Mouse (Mus musculus): ENCODE measurements around the gene Sh2d6.
A peak's percentile ranks its signal among the peaks of the same experiment; 100 is the strongest.

The Sh2d6 gene

GRCm38 (mm10) chr6:72521607-72522006, at the start of gene Sh2d6:
Sh2d6 (minus strand) TSS chr6:72521707.
- no peak for DNase-seq (ENCODE audit: low read depth)

- no peak for DNase-seq (ENCODE audit: low read depth)
These were observed 49.3 kb upstream of the Sh2d6 start for GRCm38 (mm10) chr6:72570644-72571397.

GRCm38 (mm10) chr6:72568736-72569135, 47.2 kb upstream of the Sh2d6 start:
- no peak for DNase-seq (ENCODE audit: low read depth)

GRCm38 (mm10) chr6:72567508-72567907, 46.0 kb upstream of the Sh2d6 start:
- DNase-seq (ENCODE audit: low read depth), result peak; percentile 58

- DNase-seq (ENCODE audit: low read depth), result peak; percentile 87
These were observed 44.5 kb upstream of the Sh2d6 start for GRCm38 (mm10) chr6:72566044-72566443.

GRCm38 (mm10) chr6:72565506-72565905, 44.0 kb upstream of the Sh2d6 start:
- DNase-seq (ENCODE audit: low read depth), result no peak

GRCm38 (mm10) chr6:72562894-72563293, 41.4 kb upstream of the Sh2d6 start:
- DNase-seq (ENCODE audit: low read depth), result no peak

GRCm38 (mm10) chr6:72562486-72562885, 41.0 kb upstream of the Sh2d6 start:
- no peak for DNase-seq (ENCODE audit: low read depth)

GRCm38 (mm10) chr6:72560801-72561200, 39.3 kb upstream of the Sh2d6 start:
- DNase-seq (ENCODE audit: low read depth), result no peak

- no peak for DNase-seq (ENCODE audit: low read depth)
These were observed 31.5 kb upstream of the Sh2d6 start for GRCm38 (mm10) chr6:72553079-72553412.

GRCm38 (mm10) chr6:72552171-72553078, 30.9 kb upstream of the Sh2d6 start:
- peak; percentile 91 for DNase-seq (ENCODE audit: low read depth)

GRCm38 (mm10) chr6:72550503-72551100, 29.1 kb upstream of the Sh2d6 start:
- DNase-seq (ENCODE audit: low read depth), result peak; percentile 81

- DNase-seq (ENCODE audit: low read depth), result peak; percentile 67
These were observed 28.5 kb upstream of the Sh2d6 start for GRCm38 (mm10) chr6:72550025-72550424.

GRCm38 (mm10) chr6:72549041-72549580, 27.6 kb upstream of the Sh2d6 start:
- DNase-seq (ENCODE audit: low read depth), result peak; percentile 93

- no peak for DNase-seq (ENCODE audit: low read depth)
These were observed 26.4 kb upstream of the Sh2d6 start for GRCm38 (mm10) chr6:72547862-72548261.

- no peak for DNase-seq (ENCODE audit: low read depth)
These were observed 25.6 kb upstream of the Sh2d6 start for GRCm38 (mm10) chr6:72547121-72547520.

GRCm38 (mm10) chr6:72545377-72545776, 23.9 kb upstream of the Sh2d6 start:
- DNase-seq (ENCODE audit: low read depth), result no peak

- DNase-seq (ENCODE audit: low read depth), result peak; percentile 86
These were observed 22.9 kb upstream of the Sh2d6 start, which contains the start of gene Capg for GRCm38 (mm10) chr6:72544283-72544987. Capg (plus strand) TSS chr6:72544391.

GRCm38 (mm10) chr6:72543265-72543850, 21.9 kb upstream of the Sh2d6 start:
- no peak for DNase-seq (ENCODE audit: low read depth)

GRCm38 (mm10) chr6:72538562-72539031, 17.1 kb upstream of the Sh2d6 start:
- peak; percentile 97 for DNase-seq (ENCODE audit: low read depth)

- DNase-seq (ENCODE audit: low read depth), result peak; percentile 31
These were observed 16.5 kb upstream of the Sh2d6 start for GRCm38 (mm10) chr6:72537998-72538500.

Measured in 416B (cell line).